Mouse (Mus musculus) heart, adult 9 months (tissue): ENCODE measurements at regions not wholly inside any gene's neighbourhood (a gene's known extent, or its start where the extent isn't known, plus 50 kb on each side); places are given as distances from the start of the nearest gene placed in this dataset.

Experiments used
- DNase-seq, 2 experiments: peaks; one replicate each; pipeline ENCODE4 v3.0.0; 2022; ENCODE audit warnings: low spot score in 2 of 2

DNA sequence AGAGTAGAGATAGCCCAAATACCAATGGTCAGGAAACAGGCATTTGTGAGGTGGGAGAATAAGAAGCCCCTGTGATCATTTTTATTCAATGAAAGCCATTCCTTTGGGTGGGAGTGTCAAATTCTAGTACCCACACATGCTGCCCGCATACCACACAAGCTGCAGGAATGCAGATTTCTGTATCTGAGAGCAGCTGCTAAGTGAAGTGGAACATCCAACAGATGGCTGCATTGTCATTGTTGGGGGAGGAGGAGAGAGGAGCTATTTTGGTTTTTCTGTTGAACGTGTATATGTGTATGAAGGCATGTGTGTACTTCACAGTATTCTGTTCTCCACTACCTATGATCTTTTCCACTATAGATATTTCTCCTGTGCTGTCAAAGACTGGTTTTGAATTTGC lies 392.3 kb upstream of the Mef2c start:
- DNase-seq: no peak

DNA sequence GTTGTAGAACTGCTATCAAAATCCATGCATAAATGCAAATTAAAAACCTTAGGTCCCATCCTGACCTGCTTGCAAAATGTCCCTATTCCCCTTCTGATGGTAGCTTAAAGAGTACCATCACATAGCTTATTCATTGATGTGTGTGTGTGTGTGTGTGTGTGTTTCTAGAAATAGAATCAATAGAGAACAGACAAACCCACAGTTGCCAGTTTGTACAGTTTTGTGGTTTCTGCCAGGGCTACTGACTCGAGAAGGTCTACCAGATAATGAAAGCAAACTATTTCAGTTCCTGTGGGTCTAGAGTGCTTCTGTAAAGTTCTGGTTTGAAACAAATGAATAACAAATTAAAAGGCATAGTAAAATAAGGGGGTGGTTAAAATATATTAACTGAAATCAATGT lies 391.5 kb upstream of the Mef2c start:
- DNase-seq: no peak

- no peak for DNase-seq
These were observed 391.1 kb upstream of the Mef2c start for GRCm38 (mm10) chr13:83112741-83113140.

- no peak for DNase-seq
These were observed 390.0 kb upstream of the Mef2c start for GRCm38 (mm10) chr13:83113808-83114207.

- no peak for DNase-seq
These were observed 389.4 kb upstream of the Mef2c start for GRCm38 (mm10) chr13:83114401-83114800.

DNA sequence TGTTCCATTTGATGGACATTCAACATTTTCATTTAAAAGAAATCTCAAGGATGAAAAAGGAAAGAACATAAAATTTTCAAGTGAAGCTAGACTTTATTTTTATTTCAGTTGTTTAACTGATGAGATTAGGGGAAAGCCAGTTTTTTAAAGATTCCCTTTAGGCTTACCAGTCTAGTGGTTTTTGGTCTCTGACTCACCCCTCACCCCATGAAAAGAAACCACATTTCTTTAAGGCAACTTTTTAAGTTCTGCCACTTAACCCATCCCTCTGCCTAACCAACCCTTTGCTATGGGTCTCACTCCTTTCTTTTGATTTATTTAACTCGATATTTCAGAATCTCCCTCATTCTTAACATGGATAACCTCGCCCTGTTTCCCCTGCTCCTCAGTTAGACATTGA lies 388.1 kb upstream of the Mef2c start:
- no peak for DNase-seq

GRCm38 (mm10) chr13:83120343-83120742 lies 383.5 kb upstream of the Mef2c start:
- DNase-seq: no peak

DNA sequence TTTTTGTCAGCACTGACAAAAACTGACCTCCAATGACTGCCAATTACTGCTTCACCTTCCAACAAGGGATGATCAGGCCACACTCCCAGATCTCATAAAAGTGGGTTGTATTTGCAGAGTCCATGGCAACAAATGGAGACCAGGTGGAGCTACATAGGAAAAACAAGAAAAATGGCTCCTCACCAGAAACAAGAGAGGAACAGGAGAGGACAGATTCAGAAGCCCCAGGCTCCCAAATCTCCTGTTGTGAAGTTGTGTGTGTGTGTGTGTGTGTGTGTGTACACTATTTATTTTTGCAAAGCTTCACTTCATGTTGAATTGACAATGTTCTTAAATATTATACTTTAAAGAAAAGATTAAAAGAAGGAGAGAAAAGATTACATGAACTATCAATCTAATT lies 380.2 kb upstream of the Mef2c start:
- no peak for DNase-seq

DNA sequence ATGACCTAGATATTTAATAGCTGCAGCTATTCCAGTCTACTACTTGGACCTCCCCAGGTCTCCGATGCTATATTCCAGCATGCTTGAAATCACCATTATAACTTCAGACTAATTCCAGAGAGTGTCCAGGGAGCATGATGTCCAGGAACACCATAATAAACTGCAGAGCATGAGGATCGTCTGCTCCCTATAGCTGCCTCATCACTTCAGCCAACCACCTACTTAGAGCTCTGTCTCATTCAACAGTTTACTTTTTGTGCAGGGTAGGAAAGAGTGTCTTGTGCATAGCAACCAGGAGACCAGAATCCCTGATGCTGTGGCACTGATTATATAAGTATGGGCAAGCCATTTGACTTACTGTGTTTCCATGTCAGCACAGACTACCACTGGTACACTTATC lies 379.2 kb upstream of the Mef2c start:
- no peak for DNase-seq

- no peak for DNase-seq
These were observed 377.4 kb upstream of the Mef2c start for GRCm38 (mm10) chr13:83126438-83126837.

DNA sequence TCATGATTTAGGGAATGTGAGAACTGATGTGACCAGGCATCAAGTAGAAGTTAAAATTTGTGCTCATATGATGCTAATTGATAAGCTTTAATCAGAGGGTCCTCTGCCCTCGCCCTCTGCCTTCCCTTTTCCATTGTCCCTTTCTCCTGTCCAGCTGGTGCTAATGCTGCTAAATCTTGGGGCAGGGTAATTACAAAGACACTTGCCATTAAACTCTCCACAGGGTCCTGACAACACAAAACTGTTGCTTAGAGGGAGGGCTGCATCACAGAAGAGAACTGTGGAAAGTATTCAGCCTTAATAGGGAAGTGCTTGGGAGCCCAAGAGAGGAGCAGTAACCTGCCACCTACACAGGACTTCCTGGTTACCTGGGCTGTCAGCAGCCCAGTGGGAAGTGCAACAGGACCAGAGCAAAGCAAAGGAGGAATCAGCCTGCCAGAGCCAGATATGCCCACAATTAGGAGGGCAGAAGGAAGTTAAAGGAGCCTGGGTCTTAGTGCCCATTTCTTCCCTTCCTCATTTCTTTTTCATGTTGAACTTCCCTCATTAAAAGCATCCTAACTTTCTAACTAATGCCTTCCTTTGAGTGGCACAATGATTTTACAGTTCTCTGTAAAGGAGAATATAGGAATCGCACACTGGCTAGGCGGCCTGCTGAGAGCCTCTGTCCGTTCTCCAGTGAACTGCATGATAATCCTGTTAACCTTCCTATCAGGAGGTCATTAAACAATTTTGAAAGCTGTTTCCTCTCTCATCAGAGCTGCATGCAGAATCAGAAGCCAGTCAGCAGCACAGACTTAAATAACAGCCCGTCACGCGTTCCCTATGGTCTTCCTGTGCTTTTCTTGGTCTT lies 372.5 kb upstream of the Mef2c start:
- DNase-seq: no peak

DNA sequence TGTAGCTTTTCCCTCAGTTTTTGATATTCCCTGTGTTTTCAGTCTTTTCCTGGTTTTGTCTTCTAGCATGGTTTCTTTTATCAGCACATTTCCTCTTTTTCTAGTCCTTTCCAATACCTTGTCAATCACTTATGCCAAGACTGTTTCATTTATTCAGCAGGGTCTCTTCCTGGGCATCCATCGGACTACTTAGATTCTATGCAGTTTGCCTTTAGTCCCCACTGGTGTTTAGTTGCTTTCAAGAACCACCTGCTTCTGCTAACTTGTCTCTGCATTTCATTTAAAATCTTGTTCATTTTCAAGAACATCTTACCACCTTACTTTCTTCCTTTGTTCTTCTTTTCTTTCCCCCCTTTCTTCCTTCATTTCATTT lies 371.9 kb upstream of the Mef2c start:
- DNase-seq: no peak

DNA sequence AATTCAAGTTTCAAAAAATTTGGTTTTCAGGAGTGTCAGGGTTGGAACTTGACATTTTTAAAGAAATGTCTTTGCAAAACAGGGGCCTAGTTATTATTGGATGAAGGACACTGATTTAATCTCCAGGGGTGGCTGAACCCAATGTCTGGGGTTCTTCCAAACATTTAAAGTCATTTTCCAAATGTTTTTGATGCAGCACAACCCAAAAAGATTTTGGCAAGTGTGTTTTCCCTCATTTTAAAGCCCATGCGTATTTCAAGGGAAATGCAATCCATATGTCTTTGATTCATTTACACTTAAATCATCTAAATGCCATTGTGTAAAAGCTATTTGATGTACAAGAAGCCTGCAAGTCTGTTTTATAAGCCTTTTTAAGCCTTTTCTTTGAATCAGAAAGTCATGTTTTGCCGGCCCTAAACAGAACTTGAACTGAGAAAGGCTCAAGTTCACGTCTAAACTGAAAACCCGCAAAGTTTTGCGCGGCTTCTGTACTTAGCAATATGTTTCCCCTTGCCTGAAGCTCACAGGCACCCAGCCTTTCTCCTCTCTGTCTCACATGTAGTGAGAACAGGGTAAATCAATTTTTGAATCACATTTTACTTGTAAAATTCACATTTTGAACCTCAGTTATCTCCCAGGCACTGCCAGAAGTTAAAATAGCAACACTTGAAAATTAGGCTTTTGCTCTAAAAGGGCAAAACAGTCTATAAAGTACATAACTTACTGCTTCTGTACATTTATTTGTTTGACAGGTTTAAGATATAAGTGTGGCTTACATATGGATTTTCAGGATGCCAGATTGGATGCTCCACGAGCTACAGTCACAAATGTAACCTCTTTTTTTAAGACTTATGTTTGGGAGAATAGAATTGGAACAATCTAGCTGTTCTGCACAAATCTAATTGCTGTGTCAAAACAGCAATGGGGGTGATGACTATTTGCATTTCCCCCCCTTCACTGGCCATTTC lies 370.9 kb upstream of the Mef2c start:
- no peak for DNase-seq

GRCm38 (mm10) chr13:83143316-83143715 lies 360.5 kb upstream of the Mef2c start:
- DNase-seq: no peak

DNA sequence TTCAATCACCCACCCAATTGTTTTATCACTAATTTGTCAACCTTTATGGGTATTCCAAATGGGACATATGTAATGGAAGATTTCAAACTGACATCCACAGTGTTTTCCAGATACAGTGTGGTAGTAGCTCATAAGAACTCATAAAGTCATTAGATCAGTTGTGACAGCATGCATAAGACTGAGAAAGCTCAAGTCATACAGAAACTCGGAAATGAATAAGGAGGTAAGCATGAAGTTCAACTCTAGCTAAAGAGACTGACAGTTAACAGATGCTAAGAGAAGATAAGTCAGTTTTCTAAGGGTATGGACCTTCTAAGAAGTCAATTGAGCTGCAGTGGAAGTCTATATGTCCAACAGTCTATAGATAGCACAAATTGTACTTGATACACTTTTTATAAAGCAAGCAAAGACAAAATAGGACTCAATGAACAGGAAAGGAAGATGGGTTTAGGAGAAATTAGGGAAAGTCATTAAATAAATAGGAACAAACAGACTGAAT lies 349.2 kb upstream of the Mef2c start:
- DNase-seq: no peak

DNA sequence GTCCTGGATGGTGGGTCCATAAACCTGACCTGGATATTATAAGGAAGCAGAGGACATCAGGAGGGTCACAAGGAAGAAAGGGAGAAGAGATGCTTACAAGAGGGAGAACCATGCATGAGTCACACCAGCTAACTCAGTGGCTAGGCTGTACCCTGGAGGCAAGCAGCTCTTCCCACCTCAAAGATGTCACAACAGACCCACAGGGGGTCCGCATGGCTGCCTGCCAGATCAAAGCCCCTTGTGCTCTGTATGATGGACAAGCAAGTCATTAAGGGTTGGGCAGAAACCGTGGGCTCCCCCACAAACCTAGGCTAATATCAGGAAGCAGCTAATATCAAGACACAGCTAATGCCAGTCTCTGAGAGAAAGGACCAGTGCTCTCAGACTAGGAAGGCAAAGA lies 343.9 kb upstream of the Mef2c start:
- no peak for DNase-seq

- DNase-seq: no peak
These were observed 341.1 kb upstream of the Mef2c start for GRCm38 (mm10) chr13:83162761-83163160.

GRCm38 (mm10) chr13:83175086-83175485 lies 328.7 kb upstream of the Mef2c start:
- DNase-seq: no peak

- DNase-seq: no peak
These were observed 301.7 kb upstream of the Mef2c start for GRCm38 (mm10) chr13:83201931-83202671.

GRCm38 (mm10) chr13:83206622-83207021 lies 297.2 kb upstream of the Mef2c start:
- DNase-seq: no peak

DNA sequence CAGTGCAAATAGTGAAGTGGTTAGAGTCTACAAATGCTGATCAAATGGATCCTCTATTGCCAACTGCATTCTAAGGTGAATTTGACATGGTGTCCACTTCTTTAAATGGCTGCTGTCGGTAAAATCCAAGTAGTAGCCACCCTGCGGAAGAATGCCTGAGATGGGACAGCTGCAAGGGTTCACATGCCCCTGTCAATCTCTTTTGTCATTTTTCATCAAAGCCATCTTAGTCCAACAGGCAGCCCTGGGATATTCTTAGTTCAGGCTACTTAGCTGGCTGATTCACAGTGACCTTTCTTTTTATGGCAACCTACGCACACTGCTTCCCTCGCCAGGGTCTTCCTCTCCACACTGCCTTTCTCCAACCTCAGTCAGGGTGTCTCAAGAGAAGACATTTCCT lies 296.3 kb upstream of the Mef2c start:
- no peak for DNase-seq

DNA sequence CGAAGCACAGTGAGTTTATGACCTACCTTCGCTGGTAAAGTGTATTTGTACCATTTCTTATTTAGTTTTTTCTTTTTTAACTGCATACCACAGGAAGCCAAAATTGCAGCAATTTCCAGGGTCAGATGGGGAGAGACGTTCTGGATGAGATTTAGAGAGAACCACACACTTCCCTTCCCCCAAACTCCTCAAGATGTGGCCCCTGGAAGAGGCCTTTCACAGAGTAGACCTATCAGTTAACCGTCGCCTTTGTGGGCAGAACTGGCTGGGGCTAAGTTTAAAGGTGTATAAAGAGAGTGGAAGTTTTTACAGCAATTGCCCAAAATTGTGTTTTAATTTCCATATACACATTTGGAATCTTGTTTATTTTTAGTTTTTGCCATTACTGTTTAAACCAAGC lies 295.7 kb upstream of the Mef2c start:
- DNase-seq: no peak
